8 mouse cellular contexts compared by ENCODE assay signal in genomic region chr10:21465362-21465761, GRCm38 (mm10).
DNase-seq lines count a peak whose midpoint lies in the region; ATAC-seq lines count a peak whose summit lies in the region.

No protein-coding gene starts in this region.

- H3K4me2 ChIP-seq in forebrain, embryonic 11.5 days (ENCODE audit: low read depth, low read length, severe bottlenecking) = no peak overlapping the region
- H3K4me2 ChIP-seq in heart, embryonic 16.5 days (ENCODE audit: low read depth, low read length) = peak overlapping the region; percentile 52
- peak overlapping the region; percentile 27; the same call in 1 of the 2 replicates for H3K4me2 ChIP-seq in liver, embryonic 15.5 days
- peak overlapping the region; percentile 30; the same call in 1 of the 2 replicates for H3K4me2 ChIP-seq in neural tube, embryonic 13.5 days

- WGBS in forebrain, embryonic 11.5 days = 4% methylated on average over 15 of the region's 15 CpGs
- WGBS in heart, embryonic 16.5 days = 2% methylated on average over 15 of the region's 15 CpGs
- 2% methylated on average over 15 of the region's 15 CpGs for WGBS in liver, embryonic 15.5 days (ENCODE audit: insufficient replicate concordance)
- WGBS in neural tube, embryonic 13.5 days = 5% methylated on average over 15 of the region's 15 CpGs

- H3K27ac ChIP-seq in forebrain, embryonic 11.5 days (ENCODE audit: low read depth, low read length) = no peak overlapping the region
- H3K27ac ChIP-seq in heart, embryonic 16.5 days (ENCODE audit: low read length) = no peak overlapping the region
- H3K27ac ChIP-seq in liver, embryonic 15.5 days (replicated peaks) = no peak overlapping the region
- no peak overlapping the region for H3K27ac ChIP-seq in neural tube, embryonic 13.5 days (replicated peaks)

- 0 out of 2 replicates have a peak, but pooled peaks cover 4% of the 10 kb centered on the region for H3K4me1 ChIP-seq in forebrain, embryonic 11.5 days (replicated peaks; ENCODE audit: control insufficient read depth, insufficient read depth, low read length)
- H3K4me1 ChIP-seq in heart, embryonic 16.5 days (ENCODE audit: control insufficient read depth, insufficient read depth, low read length) = no peaks in the 10 kb centered on the region
- peaks cover 4% of the 10 kb centered on the region; the same call in 1 of the 2 replicates for H3K4me1 ChIP-seq in liver, embryonic 15.5 days (replicated peaks)
- peaks cover 10% of the 10 kb centered on the region for H3K4me1 ChIP-seq in neural tube, embryonic 13.5 days (replicated peaks)

- no peaks in the 10 kb centered on the region for H3K9me3 ChIP-seq in forebrain, embryonic 11.5 days (ENCODE audit: control insufficient read depth, low read length)
- no peaks in the 10 kb centered on the region for H3K9me3 ChIP-seq in heart, embryonic 16.5 days (replicated peaks; ENCODE audit: control insufficient read depth, low read length)
- no peaks in the 10 kb centered on the region for H3K9me3 ChIP-seq in liver, embryonic 15.5 days (replicated peaks)
- H3K9me3 ChIP-seq in neural tube, embryonic 13.5 days = no peaks in the 10 kb centered on the region

- peak; percentile 17 for DNase-seq in c-Kit-negative CD71-positive TER-119-positive erythroid progenitor cells, embryonic 14.5 days (ENCODE audit: low read depth, low spot score)
- DNase-seq in forebrain, embryonic 11.5 days (ENCODE audit: low spot score) = peak; percentile 87
- DNase-seq in kidney, postnatal 25 days = peak; percentile 91 to 97
- DNase-seq in telencephalon, adult 2 months (ENCODE audit: low read depth, low spot score) = peak; percentile 84

- no peaks in the 10 kb centered on the region for H3K36me3 ChIP-seq in forebrain, embryonic 11.5 days (ENCODE audit: control insufficient read depth, insufficient read depth, low read length)
- H3K36me3 ChIP-seq in heart, embryonic 16.5 days (ENCODE audit: control insufficient read depth, insufficient read depth) = no peaks in the 10 kb centered on the region
- H3K36me3 ChIP-seq in liver, embryonic 15.5 days (replicated peaks) = no peaks in the 10 kb centered on the region
- H3K36me3 ChIP-seq in neural tube, embryonic 13.5 days = no peaks in the 10 kb centered on the region

- no peak overlapping the region for H3K9ac ChIP-seq in forebrain, embryonic 11.5 days (ENCODE audit: low read length)
- H3K9ac ChIP-seq in heart, embryonic 16.5 days (ENCODE audit: low read length) = no peak overlapping the region
- H3K9ac ChIP-seq in liver, embryonic 15.5 days = no peak overlapping the region
- no peak overlapping the region for H3K9ac ChIP-seq in neural tube, embryonic 13.5 days

- no peaks in the 10 kb centered on the region; the same call in 1 of the 2 replicates for H3K27me3 ChIP-seq in forebrain, embryonic 11.5 days (ENCODE audit: control insufficient read depth, insufficient read depth, low read length)
- no peaks in the 10 kb centered on the region for H3K27me3 ChIP-seq in heart, embryonic 16.5 days (ENCODE audit: control insufficient read depth, insufficient read depth, low read length)
- no peaks in the 10 kb centered on the region for H3K27me3 ChIP-seq in liver, embryonic 15.5 days
- peaks cover 24% of the 10 kb centered on the region for H3K27me3 ChIP-seq in neural tube, embryonic 13.5 days

- H3K4me3 ChIP-seq in forebrain, embryonic 11.5 days (ENCODE audit: low read depth, low read length) = no peak overlapping the region
- no peak overlapping the region for H3K4me3 ChIP-seq in heart, embryonic 16.5 days (ENCODE audit: low read length)
- no peak overlapping the region for H3K4me3 ChIP-seq in liver, embryonic 15.5 days (replicated peaks)
- H3K4me3 ChIP-seq in neural tube, embryonic 13.5 days = no peak overlapping the region

- peak; percentile 84 for ATAC-seq in CD4-positive, CD25-positive, alpha-beta regulatory T cell, adult 4 months
- 0 out of 2 replicates have a peak, but pooled peaks have one; percentile 74 for ATAC-seq in forebrain, embryonic 11.5 days (replicated peaks; ENCODE audit: low FRiP score)
- ATAC-seq in heart, embryonic 16.5 days (replicated peaks; ENCODE audit: extremely low read depth, insufficient read depth, low FRiP score) = peak; percentile 67; the same call in 1 of the 2 replicates
- ATAC-seq in liver, embryonic 15.5 days (ENCODE audit: insufficient read depth) = no peak
- peak; percentile 86 for ATAC-seq in neural tube, embryonic 13.5 days (ENCODE audit: low read depth)

Comparison
In these comparisons a context has a peak if more than half of its experiments do, and no peak if none do; other contexts are left out.
1. DNase-seq: peak in every context shown above with its lines; median percentile 94 in kidney, postnatal 25 days; 87 in forebrain, embryonic 11.5 days; 84 in telencephalon, adult 2 months; 17 in c-Kit-negative CD71-positive TER-119-positive erythroid progenitor cells, embryonic 14.5 days.